Mouse (Mus musculus) ovary, postnatal 14 days (tissue): ENCODE data around the gene Tcf20.

Source experiments
- DNase-seq: peaks from one replicate; pipeline ENCODE4 v3.0.0; 2022; ENCODE audit warnings: low spot score

Gene Tcf20

GRCm38 (mm10) chr15:82987732-82988112 is at the start of gene Tcf20:
Tcf20 (minus strand) TSS chr15:82987872.
- peak; percentile 91 for DNase-seq

GRCm38 (mm10) chr15:83036900-83037519 is 49.3 kb upstream of the Tcf20 start:
- peak; percentile 62 for DNase-seq

DNA sequence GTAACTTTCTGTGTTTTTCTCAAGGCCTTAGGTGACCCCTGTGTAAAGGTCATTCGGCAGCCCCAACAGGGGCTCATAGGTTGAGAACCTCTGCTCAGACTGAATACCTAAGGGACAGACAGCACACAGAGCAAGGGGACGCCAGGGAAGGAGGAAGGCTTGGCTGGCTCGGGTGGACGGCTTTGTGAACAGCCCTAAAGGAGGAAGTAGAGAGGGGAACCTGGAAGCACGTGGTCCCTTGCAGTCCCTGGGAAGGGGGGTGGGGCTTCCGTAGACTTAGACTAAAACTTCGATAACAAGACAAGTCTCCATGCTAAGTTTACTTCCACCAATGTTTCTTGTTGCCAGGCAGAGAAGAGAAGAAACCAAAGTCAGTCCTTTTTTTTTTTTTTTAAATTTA is 48.4 kb upstream of the Tcf20 start:
- no peak for DNase-seq

- no peak for DNase-seq
These were observed 46.8 kb upstream of the Tcf20 start for GRCm38 (mm10) chr15:83034275-83034977.

DNA sequence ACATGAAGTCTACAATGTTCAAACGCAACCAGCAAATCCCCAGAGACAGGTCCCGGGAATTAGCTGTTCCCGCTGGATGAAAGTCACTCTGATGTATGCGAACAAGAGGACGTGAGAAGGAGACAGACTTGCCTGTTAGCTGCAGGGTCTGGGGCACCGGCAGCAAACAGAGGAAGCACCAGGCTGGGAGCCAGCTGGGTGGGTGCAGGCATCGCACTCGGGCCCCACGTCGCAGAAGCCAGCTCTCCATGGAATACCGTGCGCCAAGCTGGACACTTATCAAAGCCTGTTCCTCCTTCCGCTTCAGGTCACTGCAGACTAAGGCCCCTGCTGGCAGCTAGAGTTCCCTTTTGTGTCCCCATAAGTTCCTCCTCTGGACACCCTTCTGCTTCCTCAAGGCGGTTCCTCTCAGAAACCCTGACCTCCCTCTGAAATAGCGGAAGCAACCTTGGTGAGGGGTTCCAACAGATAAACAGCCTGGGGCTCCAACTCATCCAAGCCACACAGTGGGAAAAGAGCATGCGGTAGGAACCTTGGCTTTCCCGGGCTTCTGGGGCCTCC is 45.4 kb upstream of the Tcf20 start, which contains the start of gene Nfam1:
Nfam1 (minus strand) TSS at position 326 of the 561 bp plus-strand sequence.
- no peak for DNase-seq

GRCm38 (mm10) chr15:83030884-83031283 is 43.2 kb upstream of the Tcf20 start:
- DNase-seq = no peak

DNA sequence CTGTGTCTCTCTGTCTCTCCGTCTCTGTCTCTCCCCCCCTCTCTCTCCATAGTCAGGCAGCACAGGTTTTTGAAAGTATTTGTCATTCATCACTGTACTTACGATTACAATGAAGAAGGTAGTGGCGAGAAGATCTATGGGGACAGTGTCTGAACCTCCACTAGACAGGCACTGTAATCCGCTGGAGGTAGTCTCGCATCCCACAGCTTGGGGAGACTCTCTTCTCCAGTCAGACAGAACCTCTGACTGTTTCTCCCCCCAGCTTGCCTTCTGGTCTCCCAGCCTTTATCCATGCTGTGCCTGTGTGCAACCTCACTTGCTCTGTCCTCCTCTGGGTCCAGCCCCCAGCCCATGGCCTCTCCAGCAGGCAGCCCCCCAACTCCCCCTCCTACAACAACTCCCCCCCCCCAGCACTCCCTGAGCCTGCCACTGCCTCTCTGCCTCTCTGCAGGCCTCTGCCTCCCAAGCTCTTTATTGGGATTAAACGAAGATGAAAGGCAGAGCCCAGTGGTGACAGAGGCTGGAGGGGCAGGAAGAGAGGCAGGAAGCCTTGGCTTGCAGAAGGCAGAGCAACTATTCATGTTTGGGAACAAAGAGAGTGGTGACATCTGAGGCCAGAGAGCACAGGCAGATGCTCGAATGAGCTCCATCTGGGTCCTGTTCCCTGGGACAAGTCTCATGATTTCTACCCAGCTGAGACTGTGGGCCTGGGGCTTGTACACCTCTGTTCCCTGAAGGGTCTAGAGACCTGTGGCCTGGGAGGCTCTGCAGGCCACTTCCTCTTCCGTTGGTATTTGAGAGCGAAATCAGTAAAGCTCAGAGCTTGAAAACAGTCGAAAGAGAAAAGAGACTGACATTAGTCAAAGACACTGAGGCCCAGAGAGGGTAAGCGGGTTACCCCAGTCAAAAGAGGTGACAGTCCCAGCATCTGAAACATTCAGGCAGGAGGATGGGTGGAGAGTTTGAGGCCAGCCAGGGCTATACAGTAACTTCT is 42.4 kb upstream of the Tcf20 start:
- DNase-seq = no peak

- DNase-seq = no peak
These were observed 38.5 kb upstream of the Tcf20 start for GRCm38 (mm10) chr15:83026129-83026528.

- no peak for DNase-seq
These were observed 37.5 kb upstream of the Tcf20 start for GRCm38 (mm10) chr15:83025041-83025760.

GRCm38 (mm10) chr15:83022947-83023346 is 35.3 kb upstream of the Tcf20 start:
- DNase-seq = no peak

DNA sequence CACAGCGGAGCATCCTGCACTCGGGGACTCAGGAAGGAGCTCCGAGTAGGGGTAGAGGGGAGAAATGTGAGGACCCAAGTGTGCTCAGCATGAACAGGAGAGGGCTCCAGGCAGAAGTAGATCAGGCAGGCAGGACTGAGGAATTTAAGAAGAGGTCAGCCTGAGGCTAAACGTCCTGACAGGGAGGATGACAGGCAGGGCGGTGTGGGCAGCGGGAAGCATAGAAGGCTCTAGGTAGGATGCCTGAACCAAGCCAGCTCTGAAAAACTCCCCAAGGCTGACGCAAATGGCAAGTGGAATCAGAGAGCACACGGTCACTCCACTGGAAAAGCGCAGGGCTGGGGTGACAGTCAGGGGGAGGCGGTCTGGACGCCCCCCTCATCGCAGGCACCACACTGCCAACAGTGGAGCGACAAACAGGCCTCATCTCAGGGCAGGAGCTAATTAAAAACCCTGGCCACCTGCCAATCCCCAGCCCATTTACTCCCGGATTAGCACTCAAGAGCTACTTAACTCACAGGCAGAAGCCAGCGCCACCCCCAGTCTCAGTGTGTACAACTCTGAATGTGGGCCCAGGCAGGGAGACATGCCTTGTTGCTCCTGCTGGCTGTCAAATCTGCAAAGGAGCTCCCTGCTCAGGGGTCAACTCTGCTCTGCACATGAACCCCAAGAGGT is 23.5 kb upstream of the Tcf20 start:
- no peak for DNase-seq

DNA sequence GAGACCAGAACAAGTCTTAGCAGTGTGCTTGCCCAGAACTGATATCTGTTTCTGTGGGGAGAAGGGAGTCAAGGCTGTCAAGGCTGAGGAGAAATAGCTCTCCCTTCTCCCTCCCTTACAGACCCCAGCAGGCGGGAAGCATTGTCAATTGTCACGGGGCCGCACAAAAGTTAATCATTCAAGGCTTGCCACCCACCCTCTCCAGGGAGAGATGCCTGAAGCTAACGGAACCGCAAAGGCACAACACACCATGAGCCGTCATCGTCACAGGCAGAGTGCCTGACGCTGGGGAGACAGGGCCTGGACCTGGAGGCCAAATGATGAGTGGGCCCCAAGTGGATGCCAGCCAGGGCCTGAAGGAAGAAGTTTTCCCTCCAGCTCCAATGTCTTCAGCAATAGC is 22.8 kb upstream of the Tcf20 start:
- DNase-seq = no peak

DNA sequence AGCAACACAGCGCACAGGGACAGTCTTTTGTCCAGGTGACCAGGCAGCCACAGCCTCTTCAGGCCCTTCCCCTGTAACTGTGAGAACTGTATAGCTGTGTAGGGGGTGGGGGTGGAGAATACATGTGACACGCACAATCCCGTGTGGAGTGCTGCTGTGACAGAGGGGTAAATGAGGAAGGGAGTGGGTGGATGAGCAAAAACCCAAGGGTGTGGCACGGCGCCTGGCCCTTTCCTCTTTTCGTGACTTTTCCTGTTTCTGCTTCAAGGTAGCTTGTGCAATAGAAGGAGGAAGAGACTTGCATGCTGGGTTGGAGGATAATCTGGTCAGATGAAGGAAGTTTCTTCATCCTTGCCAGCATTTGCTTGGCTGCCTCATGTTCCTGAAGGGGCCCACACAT is 21.9 kb upstream of the Tcf20 start:
- no peak for DNase-seq

GRCm38 (mm10) chr15:83008761-83009423 is 21.2 kb upstream of the Tcf20 start:
- DNase-seq = no peak

DNA sequence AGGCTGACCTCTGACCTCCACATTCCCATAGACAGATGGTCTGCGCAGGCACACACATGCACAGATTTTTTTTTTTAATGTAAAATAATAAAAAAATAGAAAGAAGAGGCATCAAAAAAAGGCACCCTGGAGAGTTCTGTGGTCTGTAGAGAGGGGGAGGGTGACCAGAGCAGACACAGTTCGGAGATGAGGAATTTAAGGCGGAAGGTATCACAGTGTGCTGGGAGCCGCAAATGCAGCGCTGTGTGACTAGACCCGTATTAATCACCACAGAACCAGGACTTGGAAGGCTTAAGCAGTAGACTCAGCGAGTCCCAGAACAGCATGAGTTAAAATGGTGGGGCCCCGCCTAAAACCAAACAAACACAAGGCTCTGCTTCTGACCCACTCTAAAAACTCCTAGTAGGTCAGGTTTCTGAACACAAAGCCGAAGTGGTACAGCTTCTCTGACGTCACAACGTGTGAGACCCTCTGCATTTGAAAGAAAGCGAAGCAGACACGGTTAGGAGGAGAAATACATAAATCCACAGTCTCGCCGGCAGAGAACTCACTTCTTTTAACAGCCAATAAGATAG is 19.8 kb upstream of the Tcf20 start:
- no peak for DNase-seq

DNA sequence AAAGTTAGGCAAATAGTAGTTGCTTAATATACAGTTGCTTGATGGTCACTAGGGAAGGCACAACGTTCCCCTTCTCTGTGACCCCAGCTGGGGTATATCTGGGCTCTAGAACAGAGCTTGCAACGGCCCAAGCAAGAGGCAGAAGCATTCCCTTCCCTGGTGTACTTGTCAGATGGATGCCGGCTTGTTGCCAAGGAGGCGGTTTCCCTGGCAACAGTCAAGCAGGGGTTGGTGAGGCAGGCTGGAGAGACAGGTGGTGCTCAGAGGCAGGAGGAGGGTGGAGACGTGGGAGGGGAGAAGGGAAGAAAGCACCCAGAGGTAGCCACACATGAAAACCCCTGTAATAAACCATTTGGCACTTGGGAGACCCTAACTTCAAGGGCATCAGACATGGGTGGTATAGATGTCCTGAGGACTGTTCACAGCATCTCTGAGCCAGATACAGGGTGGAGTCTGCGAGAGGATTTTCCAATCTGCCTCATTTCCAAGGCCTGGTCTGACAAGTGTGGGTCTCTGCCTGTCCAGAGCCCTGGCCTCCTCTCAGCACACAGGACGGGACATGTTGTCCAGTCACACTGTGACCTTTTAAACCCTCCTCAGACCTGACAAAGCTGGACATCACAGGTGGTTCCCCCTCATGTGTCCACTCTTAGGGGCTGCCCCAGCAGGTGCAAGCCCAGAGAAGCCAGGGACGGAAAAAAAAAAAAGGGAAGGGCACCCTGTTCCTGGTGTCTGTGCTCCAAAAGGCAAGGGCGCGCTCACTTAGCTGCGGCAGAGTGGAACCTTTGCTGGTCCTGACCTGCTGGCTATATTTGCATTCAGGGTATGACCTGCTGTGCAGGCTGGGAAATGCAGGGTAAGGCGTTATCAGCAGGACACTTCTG is 15.2 kb upstream of the Tcf20 start:
- DNase-seq = no peak

DNA sequence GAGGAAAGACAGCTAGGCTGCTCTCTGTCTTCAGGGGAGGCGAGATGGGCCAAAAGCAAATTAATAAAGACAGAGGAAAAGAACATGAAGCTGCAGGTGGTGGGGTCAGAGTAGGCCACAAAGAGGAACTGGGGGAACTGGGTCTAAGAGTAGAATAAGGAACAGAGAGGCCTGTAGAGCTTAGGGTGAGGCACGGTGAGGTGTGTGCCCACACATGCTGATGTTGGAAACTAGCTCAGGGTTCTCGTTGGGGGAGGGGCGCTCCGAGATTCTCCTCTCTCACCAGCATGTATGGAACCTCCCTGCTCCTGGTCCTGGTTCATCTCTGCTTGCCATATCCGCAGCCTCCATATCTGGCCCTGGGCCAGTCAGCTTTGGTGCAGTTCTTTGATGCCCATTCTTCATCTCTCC is 11.1 kb upstream of the Tcf20 start:
- DNase-seq = no peak

DNA sequence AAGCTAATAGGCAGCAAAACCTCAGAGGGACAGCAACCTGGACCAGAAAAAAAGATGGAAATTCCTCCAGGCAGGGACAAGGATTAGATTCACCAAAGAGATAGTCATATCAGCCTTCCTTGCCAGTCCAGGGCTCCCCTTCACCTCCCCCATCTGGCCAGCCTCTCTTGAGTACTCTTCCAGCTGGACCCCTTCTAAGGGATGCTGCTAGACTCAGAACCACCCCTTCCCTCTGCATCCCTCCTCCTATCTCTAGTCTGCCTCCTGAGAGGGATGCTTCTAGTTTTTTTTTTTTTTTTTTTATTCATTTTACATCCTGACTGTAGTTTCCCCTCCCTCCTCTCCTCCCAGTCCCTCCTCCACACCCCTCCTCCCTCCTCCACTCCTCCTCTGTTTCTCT is 8.8 kb upstream of the Tcf20 start:
- no peak for DNase-seq

- DNase-seq = no peak
These were observed 7.6 kb upstream of the Tcf20 start for GRCm38 (mm10) chr15:82995239-82995638.
